Mouse (Mus musculus): ENCODE results near the gene Tmem161a.

DNA sequence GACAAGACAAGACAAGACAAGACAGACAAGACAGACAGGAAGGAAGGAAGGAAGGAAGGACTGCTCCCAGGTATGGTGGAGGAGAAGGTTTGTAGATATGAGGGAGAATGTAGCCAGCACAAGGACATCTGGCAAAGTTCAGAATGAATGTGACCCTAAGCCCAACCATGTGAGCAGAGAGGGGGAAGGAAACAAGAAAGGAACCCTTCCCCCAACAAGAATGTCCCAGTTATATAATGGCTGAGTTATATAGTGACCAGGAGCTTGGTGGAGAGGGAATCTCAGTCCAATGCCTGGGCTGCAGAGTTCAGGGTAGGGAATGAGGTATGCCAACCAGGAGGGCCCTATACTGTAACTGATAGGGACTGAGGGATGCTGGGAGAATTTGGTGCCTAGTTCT lies 45.3 kb downstream of the Tmem161a start:
- TF ChIP-seq POLR2A (IDR thresholded peaks at IDR 0.05; ENCODE audit: borderline replicate concordance, low read depth, low read length) (no peak), CTCF (IDR thresholded peaks at IDR 0.05; ENCODE audit: low read depth, low read length) (no peak)
